Mouse (Mus musculus) hematopoietic stem cell, adult 5-6 weeks (primary cell): ENCODE data around the gene Anks1. TPM values are rescaled to one million over a fixed set of nuclear protein-coding genes. Genes with fewer than 3 reads are reported as not detected.

Experiments used
- ATAC-seq, 2 experiments: fragments of 125-278 bp in 1 of 2; replicated peaks in 1 of 2; 2 replicates each; pipeline ENCODE4 v1.8.0; 2016 to 2017; ENCODE audit warnings: inconsistent platforms in 2 of 2, mild to moderate bottlenecking in 2 of 2, moderate number of reproducible peaks in 2 of 2, low read depth in 1 of 2, moderate TSS enrichment in 1 of 2; ENCODE audit not compliant: low FRiP score in 2 of 2, poor library complexity in 2 of 2, severe bottlenecking in 2 of 2, insufficient read depth in 1 of 2, low TSS enrichment in 1 of 2
- total RNA-seq: library from RNA; stranded (forward); fragments of 172-1452, 232-1000 nt; gene quantifications from 2 replicates; pipeline ENCODE4 v1.2.3, GENCODE M21; 2017

The Anks1 gene
- total RNA-seq, 1 experiment from 2014 or later, result 46.1 TPM

DNA sequence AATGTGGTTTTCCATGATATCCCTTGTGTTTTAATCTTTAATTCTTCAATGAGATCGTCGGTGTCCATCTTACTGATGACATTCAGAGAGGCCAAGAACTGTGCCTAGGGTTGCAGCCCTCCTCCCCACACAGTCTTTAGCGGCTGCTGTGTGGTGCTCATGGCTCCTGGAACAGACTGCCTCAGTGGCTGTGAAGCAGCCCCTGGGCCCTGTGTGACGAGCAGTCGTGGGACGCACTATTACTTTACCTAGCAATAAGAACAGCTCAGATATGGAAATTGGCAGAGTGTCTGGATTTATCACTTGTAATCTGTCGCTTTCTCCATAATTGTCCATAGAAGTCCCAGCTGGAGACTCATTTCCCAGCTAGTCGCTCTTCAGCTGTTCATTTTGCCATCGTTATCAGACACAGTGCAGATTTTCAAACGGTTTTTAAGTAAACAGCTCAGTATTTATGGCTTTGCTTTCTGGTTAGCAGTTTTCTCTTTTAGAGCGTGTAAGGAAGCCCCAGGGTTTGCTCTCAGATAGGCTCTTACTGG lies 13.1 kb downstream of the Anks1 start:
- ATAC-seq, result no peak

DNA sequence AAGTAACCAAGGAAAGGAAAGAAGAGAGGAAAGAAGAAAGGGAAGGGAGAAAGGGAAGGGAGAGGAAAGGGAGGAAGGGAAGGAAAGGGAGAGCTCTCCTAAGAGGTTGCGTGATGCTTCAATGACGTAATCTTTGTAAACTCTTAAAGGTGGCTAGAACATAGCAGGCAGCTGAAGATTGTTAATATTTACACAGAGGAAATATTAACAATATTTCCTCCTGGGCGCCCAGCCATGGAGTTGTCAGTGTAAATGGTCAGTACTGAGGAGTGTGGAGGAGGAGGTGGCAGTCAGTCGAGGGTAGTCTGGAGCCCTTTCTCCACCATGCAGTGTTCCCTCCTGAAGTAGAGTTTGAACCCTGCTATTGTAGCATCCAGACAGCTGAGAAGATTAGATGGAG lies 15.9 kb downstream of the Anks1 start:
- no peak for ATAC-seq

DNA sequence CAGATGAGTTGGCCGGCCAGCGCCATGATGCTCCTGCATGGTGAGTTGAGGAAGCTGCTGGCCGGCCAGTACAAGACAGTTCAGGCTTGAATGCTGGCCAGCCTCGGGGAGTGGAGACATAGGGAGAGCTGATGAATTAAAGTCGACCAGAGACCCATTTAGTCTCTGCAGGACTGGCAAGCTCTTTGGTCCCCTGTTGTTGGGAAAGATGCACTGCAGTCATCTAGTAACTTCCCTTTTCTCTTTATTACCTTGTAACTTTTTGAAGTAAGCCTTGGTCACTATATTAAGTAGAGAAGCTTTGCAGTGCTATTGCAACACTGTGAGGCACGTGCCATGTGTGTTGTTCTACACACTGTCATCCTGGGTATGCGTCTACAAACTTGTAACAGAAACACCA lies 16.4 kb downstream of the Anks1 start:
- peak; percentile 49 to 81 for ATAC-seq

DNA sequence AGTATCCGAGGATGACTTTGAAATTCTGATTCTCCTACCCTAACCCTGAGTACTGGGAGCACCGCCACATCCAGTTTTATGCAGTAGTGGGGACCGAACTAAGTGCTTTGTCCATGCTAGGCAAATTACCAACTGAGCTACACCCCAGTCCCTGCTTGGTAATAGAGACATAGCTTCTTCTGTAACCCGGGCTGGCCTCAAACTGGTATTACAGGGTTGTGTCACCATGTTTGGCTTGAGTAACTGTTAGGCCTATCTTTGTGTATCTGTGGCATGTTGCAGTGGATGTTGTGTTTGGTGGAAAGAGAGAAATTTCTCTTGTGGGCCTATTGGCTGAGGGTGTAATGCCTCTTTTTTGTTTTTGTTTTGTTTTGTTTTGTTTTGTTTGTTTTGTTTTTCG lies 21.2 kb downstream of the Anks1 start:
- ATAC-seq, result no peak

DNA sequence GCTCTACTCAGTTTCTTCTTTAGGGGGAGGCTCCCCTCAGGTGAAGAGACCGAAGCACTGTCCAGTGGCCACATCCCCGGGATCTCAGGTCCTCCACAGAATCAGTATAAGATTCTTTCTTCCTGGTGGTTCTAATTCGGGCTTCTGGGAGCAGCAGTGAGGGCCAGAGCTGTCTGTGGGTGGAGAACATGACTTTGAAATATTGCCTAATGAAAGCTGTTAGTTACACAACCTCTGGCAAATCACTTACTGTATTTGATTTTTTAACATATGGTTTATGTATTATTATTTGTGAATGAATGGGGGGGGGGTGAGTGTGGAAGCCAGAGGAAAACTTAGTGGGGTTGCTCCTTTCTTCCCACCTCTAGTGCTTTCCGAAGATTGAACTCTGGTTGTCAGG lies 22.7 kb downstream of the Anks1 start:
- no peak for ATAC-seq

DNA sequence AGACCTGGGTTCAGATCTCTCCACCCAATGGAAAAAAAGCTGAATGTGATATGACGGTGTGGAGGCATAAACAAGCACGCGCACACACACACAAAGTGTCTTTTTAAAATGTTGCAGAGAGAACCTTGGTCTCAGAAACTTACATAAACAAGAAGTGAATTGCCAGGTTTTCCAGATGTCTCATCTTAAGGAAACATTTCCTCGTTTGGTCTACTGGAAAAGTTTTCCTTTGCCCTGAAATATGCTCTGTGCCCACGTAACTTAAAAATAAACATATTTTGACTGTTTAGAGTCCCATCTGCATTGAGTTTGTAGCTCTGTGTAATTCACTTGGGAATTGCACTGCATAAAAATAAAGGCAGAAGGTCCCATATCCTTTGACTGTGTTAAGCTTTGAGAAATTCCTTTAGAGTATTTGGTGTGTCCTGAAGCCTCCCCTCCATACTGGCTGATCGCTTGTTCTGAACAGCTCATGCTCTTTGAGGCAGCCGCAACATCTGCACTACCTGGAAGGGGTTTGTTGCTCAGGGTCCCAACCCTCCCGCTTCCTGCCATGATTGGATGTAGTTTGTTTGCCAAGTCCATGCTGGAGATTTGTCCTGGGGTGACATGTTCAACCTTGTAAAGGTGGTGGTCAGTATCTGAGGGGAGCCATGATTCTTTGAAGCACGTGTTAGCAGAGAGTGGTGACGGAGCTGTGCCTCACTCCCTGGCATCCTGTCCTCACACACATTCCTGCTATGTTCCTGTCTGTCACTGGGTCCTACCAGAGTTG lies 25.2 kb downstream of the Anks1 start:
- no peak for ATAC-seq

DNA sequence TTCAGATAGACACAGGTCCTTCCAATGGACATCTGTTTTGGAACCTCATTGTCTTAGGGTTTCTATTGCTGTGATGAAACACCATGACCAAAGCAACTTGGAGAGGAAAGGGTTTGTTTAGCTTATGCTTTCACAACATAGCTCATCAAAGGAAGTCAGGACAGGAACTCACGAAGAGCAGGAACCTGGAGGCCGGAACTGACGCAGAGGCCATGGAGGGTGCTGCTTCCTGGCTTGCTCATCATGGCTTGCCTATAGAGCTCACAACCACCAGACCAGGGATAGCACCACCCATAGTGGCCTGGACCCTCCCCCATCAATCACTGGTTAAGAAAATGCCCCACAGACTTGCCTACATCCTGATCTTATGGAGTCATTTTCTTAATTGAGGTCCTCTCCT lies 26.0 kb downstream of the Anks1 start:
- ATAC-seq, result peak; percentile 53 to 73; a peak in 2 of 4 replicates

DNA sequence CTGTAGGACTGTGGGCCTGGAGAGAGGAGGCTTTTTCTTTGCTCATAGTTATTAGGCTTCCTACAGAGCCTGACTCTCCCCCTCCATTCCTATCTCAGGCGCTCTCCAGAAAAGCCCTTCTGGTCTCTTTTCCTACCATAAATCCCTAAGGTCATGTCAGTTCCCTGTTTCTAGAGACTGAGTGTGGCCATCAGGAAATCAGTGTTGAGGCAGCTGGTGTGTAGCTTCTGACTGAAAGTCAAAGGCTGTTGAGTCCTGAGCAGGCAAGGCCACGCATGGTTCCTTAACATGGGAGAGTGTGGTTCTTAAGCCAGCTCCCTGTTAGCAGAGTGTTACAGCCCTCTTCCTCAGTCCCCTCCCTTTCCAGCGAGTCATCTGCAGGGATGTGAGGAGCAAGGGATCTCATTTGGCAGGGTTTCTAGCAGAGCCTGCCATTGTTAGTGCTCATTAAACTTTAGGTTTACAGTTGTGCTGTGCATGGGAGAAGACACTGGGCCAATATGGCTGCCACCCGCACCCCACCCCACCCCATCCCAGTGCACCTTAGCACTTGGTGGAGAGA lies 28.0 kb downstream of the Anks1 start:
- no peak for ATAC-seq

DNA sequence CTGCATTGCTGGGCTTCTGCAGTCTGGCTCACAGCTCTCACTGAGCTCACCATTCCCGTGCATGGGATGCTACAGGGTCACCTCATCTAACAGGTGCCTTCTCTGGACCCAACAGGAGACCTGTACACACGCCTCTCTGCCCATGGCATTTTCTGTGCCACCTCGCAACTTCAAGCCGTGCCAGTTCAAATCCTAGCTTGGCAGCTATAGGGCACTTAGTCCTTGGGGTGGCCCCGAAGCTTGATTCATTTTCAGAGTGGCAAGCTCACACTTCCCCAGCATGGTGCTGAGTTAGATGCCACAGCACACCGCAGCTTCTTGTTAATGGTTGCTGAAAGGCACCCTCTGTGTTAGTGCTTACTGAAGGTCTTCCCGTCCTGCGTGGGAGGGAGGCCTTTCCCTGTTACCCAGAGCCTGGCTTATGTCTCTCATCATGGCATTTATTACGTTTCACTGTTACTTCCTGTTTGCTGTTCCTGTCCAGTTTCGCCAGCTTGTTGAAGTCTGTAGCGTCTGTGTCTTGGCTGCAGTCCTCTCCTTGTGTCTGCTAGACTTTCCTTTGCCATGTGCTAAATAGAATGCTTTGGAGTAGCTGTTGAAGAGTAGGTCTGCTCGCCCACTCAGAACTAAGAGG lies 29.1 kb downstream of the Anks1 start:
- 0 out of 4 replicates have a peak, but pooled peaks of 1 of the 2 experiments have one; percentile 26 for ATAC-seq

DNA sequence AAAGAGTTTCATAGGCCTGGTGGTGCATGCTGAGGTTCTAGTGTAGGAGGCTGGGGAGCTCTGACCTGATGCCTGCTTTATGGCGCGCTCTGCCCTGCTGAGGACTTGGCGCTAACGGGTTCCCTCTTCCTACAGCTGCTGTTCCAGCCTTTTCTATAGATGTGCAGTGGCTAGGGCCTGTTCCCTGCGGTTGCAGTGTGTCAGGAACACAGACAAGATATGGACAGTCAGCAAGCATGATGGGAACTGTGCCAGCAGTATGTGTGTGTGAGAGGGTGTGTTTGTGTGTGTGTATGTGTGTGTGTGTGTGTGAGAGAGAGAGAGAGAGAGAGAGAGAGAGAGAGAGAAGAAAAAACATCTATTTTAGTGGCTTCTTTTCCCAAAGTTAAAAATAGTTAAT lies 29.9 kb downstream of the Anks1 start:
- ATAC-seq, result no peak

DNA sequence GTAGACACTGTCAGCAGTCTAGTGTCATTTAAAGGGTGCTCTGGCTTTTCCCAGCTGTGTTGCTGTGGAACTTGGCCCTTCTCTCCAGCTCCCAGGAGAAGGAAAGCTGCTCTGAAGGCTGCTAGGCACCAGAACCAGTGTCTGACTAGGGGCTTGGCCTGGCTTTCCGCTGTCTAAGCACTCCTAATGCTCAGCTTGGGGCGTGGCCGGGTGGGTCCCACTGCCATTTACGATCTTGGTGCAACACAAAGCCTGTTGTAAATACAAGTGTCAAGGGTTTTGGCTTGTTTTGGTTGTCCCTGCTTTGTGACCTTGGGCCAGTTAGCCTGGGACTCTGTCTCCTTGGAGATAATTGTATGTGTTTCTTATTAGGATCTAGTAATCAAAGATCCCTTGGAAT lies 31.2 kb downstream of the Anks1 start:
- no peak for ATAC-seq

DNA sequence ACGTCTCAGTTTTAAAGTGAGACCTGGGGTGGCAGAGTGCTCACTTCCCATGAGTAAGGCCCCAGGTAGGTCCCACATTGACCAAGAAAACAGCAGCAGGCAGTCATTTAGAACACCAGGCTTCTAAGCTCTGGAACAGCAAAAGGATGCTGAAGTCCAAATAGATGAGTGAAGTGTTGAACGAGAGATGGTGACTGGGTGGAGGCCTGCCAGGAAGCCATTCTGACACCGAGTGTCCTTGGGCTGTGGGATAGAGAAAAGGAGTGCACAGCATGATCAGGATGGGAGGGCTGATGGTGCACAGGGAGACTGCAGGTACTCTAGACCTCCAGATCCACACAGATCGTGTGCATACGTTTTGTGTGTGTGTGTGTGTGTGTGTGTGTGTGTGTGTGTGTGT lies 32.1 kb downstream of the Anks1 start:
- no peak for ATAC-seq

DNA sequence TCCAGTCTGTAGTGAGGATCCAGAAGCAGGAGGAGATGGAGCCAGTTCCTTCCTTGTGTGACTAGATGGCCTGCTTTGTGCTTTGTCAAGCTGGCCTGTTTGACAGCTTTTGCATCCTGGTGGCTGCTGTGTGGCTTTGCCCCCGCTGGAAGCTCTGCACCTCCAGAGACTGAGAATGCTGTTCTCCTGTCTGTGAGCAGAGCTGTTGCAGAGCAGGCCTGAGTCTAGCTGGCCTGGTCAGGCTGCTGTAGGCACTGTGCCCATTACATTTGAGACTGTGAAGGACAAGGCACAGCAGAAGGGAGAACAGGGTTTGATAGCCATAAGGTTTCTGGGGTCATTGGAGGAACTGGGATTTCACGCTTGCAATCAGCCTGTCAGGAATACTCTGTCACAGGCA lies 32.6 kb downstream of the Anks1 start:
- no peak for ATAC-seq

DNA sequence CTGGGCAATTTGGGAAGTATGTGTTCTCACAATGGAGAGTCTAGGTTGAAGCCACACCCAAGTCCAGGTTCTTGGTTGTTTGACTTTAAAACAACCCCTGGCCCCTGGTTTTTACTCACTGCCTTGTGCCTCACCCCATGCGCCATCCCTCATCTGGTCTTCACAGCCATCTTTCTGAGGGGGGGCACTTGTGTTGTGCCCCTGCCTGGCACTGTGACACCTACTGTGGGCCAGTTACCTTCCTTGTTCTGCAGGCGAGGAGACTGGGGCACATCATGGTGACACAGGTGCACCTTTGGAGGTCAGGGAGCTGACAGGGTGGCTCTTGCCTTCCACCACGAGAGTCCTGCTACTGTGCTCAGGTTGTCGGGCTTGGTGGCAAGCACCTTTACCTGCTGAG lies 33.0 kb downstream of the Anks1 start:
- no peak for ATAC-seq

DNA sequence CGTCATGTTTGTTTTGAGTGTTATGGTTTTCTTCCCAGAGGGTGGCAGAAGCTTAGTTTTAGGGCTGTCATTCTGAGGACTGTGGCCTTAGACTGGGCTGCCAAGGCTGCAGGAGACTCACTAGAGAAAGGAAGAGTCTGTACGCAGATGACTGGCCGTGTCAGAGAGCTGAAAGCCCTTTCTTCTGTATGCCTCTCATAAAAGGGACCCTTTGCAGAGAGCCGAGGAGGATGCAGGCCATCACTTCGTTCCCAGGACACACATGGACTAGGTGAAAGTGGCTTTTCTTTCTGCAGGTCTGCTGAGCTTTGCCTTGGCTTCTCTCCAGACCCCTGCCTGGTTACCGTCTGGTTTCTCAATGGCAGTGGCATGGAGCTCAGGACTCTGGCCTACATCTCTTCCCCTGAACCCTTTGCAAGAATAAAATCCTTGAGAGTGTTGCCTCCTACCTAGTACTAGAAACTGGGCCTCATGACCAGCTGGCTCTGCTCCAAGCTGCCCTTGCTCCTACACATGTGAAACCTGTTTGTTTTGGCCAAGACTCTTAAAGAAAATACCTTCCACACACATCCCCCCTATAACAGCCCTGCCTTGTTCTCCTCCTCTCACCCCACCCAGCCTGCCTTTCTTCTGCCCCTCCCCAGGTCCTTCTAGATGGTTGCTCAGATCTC lies 36.6 kb downstream of the Anks1 start:
- ATAC-seq, result no peak

DNA sequence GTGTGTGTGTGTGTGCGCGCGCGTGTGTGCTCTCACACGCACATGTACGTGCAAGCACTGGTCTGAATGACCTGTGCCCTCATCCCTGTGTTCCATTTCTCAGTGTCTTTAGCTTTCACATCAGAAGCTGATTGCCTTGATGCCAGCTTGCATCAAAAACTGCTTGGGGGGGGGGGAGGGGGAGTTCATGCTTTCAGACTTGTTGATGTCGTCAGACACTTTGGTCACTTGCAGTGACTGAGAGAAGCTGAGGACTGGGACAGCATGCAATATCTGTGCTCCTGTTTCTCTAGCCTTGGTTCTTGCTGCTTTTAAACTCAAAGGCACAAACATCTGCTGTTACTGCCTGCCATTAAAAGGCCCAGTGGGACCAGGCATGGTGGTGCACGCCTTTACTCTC lies 37.3 kb downstream of the Anks1 start:
- ATAC-seq, result no peak

DNA sequence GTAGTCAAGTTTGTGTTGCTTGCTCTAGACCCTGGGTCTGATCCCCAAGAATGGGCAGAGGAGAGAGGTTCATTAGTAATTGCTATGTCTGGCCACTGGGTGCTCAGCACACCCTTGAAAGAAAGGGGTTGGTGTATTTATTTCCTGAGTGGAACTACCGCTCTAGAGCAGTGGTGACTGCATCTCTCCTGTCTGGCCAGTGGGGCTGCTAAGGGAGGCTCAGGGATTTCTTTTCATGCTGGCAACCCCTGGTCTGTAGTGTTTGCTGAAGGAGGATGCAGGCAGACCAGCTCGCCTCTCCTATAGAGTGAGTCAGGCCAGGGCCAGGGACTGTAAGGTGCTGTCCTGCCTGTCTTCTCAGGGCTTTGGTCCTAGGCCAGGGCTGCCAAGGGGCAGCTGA lies 38.0 kb downstream of the Anks1 start:
- 0 out of 4 replicates have a peak, but pooled peaks of 1 of the 2 experiments have one; percentile 17 for ATAC-seq

DNA sequence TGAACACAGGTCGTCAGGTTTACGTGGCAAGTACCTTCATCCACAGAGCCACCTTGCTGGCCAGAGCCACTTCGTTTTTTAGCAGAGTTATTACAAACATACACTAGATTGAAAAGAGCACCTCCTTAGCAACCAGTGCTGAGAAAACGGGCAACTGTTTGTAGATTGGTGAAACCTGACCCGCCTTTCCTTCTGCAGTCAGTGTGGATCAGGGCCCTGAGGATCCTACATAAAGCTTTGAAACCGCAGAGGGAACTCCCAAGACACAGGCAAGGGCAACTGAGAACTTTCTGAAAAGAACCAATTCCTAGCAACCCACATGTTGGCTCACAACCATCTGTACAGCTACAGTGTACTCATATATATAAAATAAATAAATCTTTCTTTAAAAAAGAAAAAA lies 44.0 kb downstream of the Anks1 start:
- ATAC-seq, result no peak
